In genomic region chr10:61337665-61338064, GRCm38 (mm10) we compare ENCODE assay signal across 33 mouse cellular contexts. TPM values are rescaled to one million over a fixed set of nuclear protein-coding genes. Genes with fewer than 3 reads are reported as not detected.
DNase-seq lines count a peak whose midpoint lies in the region; ATAC-seq and TF ChIP-seq lines count a peak whose summit lies in the region.
"Had no signal": no experiment of that assay in that cellular context is flagged by ENCODE, and none has a peak within 500 bp of the region (broad histone marks: within the 10 kb centered on the region; RNA-seq: fewer than 3 reads in every experiment).

No protein-coding gene starts in this region.

- intact Hi-C loops in left cerebral cortex, postnatal 36 days (cut with DNase I) = loop anchor here (5.0 kb wide), 1 partner anchor 470 kb away; no protein-coding TSS in a partner anchor

- TF ChIP-seq CTCF in layer of hippocampus, adult 2 months (conservative IDR thresholded peaks at IDR 0.05) = no peak

- H3K27ac ChIP-seq in layer of hippocampus, adult 2 months = peak overlapping the region; percentile 56
- H3K27ac ChIP-seq: heart, embryonic 10.5 days; heart, embryonic 15.5 days; hindbrain, postnatal 0 days; intestine, embryonic 15.5 days; kidney, postnatal 0 days; liver, embryonic 14.5 days; macrophage; midbrain, embryonic 13.5 days; neural tube, embryonic 13.5 days had no signal

- ATAC-seq in frontal cortex, adult (ENCODE audit: low TSS enrichment) = peak; percentile 44; the same call in 1 of the 2 replicates
- ATAC-seq: forebrain, embryonic 16.5 days; hindbrain, postnatal 0 days; intestine, embryonic 15.5 days; midbrain, embryonic 13.5 days had no signal

- no peak overlapping the region for H3K4me3 ChIP-seq in layer of hippocampus, adult 2 months
- H3K4me3 ChIP-seq: erythroblast, embryonic 14.5 days; heart, embryonic 10.5 days; heart, embryonic 15.5 days; intestine, embryonic 15.5 days; midbrain, embryonic 13.5 days; neural tube, embryonic 13.5 days had no signal

- DNase-seq in frontal cortex, postnatal 25 days (ENCODE audit: low spot score in 2 of 2) = no peak
- peak; percentile 13 to 18 for DNase-seq in left cerebral cortex, postnatal 36 days (ENCODE audit: low spot score in 2 of 2)
- no peak for DNase-seq in left cerebral cortex, adult 11 months (ENCODE audit: low spot score)
- peak; percentile 38 to 58 for DNase-seq in layer of hippocampus, adult 2 months (ENCODE audit: low spot score in 2 of 2)
- peak; percentile 12 for DNase-seq in telencephalon, adult 2 months (ENCODE audit: low read depth, low spot score)
- DNase-seq in testis, postnatal 14 days (ENCODE audit: low spot score) = no peak
- DNase-seq: adrenal gland, postnatal 25 days; cerebellum, adult 18-20 months; cerebellum, postnatal 10 days; gastrocnemius, postnatal 25 days; heart, adult 11 months; kidney, adult 8-10 months; liver; lung, adult 2 months; lung, postnatal 10 days; thymus, postnatal 14 days had no signal

RNA-seq across cellular contexts. Expression of gene Prf1, which starts 40.0 kb away (rescaled TPM):
- not detected for total RNA-seq in left cerebral cortex, postnatal 36 days (2021)
- total RNA-seq in layer of hippocampus, adult 2 months (2021) = not detected
- total RNA-seq: common myeloid progenitor, adult 5-6 weeks; gastrocnemius, adult 18-20 months; gastrocnemius, postnatal 25 days; heart, postnatal 25 days; hindbrain, postnatal 0 days; MEL had no signal

RNA-seq across cellular contexts. Expression of gene Pald1, which starts 45.7 kb away (rescaled TPM):
- 1 to 10 TPM; 7.5 to 9.5 TPM for total RNA-seq in left cerebral cortex, postnatal 36 days (2021)
- total RNA-seq in layer of hippocampus, adult 2 months (2021) = 10 to 100 TPM; 15.2 to 16.3 TPM
- total RNA-seq: megakaryocyte-erythroid progenitor cell, adult 5-6 weeks had no signal

Comparison
In these comparisons a context has a peak if more than half of its experiments do, and no peak if none do; other contexts are left out.
1. DNase-seq: peak in left cerebral cortex, postnatal 36 days (2 of 2), layer of hippocampus, adult 2 months (2 of 2) and telencephalon, adult 2 months (single experiment); none in frontal cortex, postnatal 25 days (0 of 2), left cerebral cortex, adult 11 months (single experiment) and testis, postnatal 14 days (single experiment).